Mouse (Mus musculus) MEL (cell line): ENCODE results near the gene Tsga10ip.

Experiments
- CHD2 ChIP-seq: IDR thresholded peaks from 2 replicates; pipeline ENCODE4 v1.6.1; 2011; ENCODE audit warnings: low read length, improper control_type of control experiment
- ELF1 ChIP-seq: IDR thresholded peaks from 2 replicates; pipeline ENCODE4 v1.6.1; 2014; ENCODE audit warnings: low read depth, mild to moderate bottlenecking, inconsistent platforms, low read length, improper control_type of control experiment, moderate library complexity
- EP300 ChIP-seq, 2 experiments: IDR thresholded peaks; 2 replicates each; pipeline ENCODE4 v1.6.1; 2011; ENCODE audit warnings: improper control_type of control experiment in 2 of 2, low read length in 2 of 2, low read depth in 1 of 2, mild to moderate bottlenecking in 1 of 2
- KAT2A ChIP-seq: conservative IDR thresholded peaks from 2 replicates; pipeline ENCODE4 v1.6.1; 2012; ENCODE audit warnings: low read depth, low read length, improper control_type of control experiment, inconsistent platforms
- MEF2A ChIP-seq: IDR thresholded peaks from 2 replicates; pipeline ENCODE4 v1.6.1; 2014; ENCODE audit warnings: low read depth, mild to moderate bottlenecking, inconsistent platforms, low read length, improper control_type of control experiment; ENCODE audit not compliant: poor library complexity, insufficient replicate concordance, severe bottlenecking; ENCODE audit errors: extremely low read depth
- MYB ChIP-seq: IDR thresholded peaks from 2 replicates; pipeline ENCODE4 v1.6.1; 2011; ENCODE audit warnings: mild to moderate bottlenecking, low read depth, low read length, improper control_type of control experiment
- MYC ChIP-seq: IDR thresholded peaks from 2 replicates; pipeline ENCODE4 v1.6.1; 2011; ENCODE audit warnings: low read depth, mild to moderate bottlenecking, low read length, improper control_type of control experiment, moderate library complexity
- POLR2A ChIP-seq, 2 experiments: IDR thresholded peaks; 2 replicates each; pipeline ENCODE4 v1.6.1; 2011 to 2012; ENCODE audit warnings: low read length in 2 of 2, mild to moderate bottlenecking in 2 of 2, control low read depth in 1 of 2, improper control_type of control experiment in 1 of 2, low read depth in 1 of 2, moderate library complexity in 1 of 2; ENCODE audit not compliant: control insufficient read depth in 1 of 2, insufficient read depth in 1 of 2, poor library complexity in 1 of 2
- POLR2AphosphoS2 ChIP-seq: IDR thresholded peaks from 2 replicates; pipeline ENCODE4 v1.6.1; 2011; ENCODE audit warnings: low read length, improper control_type of control experiment
- USF2 ChIP-seq, 2 experiments: IDR thresholded peaks; 2 replicates each; pipeline ENCODE4 v1.6.1; 2011 to 2012; ENCODE audit warnings: improper control_type of control experiment in 2 of 2, low read length in 2 of 2, borderline replicate concordance in 1 of 2, inconsistent platforms in 1 of 2, low read depth in 1 of 2, mild to moderate bottlenecking in 1 of 2; ENCODE audit not compliant: insufficient read depth in 1 of 2
- ZMIZ1 ChIP-seq: IDR thresholded peaks from 2 replicates; pipeline ENCODE4 v1.6.1; 2012; ENCODE audit warnings: low read depth, mild to moderate bottlenecking, inconsistent platforms, low read length, improper control_type of control experiment, moderate library complexity

GRCm38 (mm10) chr19:5445747-5446146, 43.4 kb upstream of the Tsga10ip start:
- TF ChIP-seq MYC: no peak
- no peak for TF ChIP-seq ELF1
- no peak for TF ChIP-seq CHD2
- no peak for TF ChIP-seq USF2 (IDR thresholded peaks at IDR 0.05; ENCODE audit: borderline replicate concordance in 1 of 2, insufficient read depth in 1 of 2, low read depth in 1 of 2, low read length in 2 of 2)
- TF ChIP-seq EP300 (IDR thresholded peaks at IDR 0.05; ENCODE audit: low read depth in 1 of 2, low read length in 2 of 2): no peak
- no peak for TF ChIP-seq POLR2A (IDR thresholded peaks at IDR 0.05; ENCODE audit: control insufficient read depth in 1 of 2, insufficient read depth in 1 of 2, low read depth in 1 of 2, low read length in 2 of 2, poor library complexity in 1 of 2)
- TF ChIP-seq KAT2A: no peak
- no peak for TF ChIP-seq POLR2AphosphoS2
- TF ChIP-seq MYB: no peak
- no peak for TF ChIP-seq ZMIZ1
- TF ChIP-seq MEF2A: no peak
